Mouse (Mus musculus): ENCODE measurements around the gene Dhx35.

DNA sequence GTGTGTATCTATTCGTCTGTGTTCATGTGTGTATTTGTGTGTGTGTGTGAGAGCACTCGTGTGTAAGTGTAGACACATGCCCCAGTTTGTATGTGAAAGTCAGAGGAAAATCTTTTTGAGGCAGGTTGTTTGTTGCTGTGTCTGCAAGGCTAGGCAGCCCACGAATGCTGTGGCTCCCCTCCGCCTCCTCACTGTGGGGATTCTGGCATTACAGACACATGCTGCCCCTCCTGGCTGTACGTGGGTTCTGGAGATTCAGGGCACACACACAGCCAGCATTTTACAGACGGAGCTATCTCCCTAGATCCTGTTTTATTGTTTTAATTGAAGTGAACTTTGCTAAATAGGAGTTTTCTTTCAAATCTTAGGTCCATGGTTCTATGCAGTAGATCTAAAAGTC, 35.1 kb downstream of the Dhx35 start:
- TF ChIP-seq EP300 (IDR thresholded peaks at IDR 0.05; ENCODE audit: low read depth) (no peak), CTCF (IDR thresholded peaks at IDR 0.05; ENCODE audit: low read depth) (no peak)

Data from heart, postnatal 0 days (tissue).